11 mouse cellular contexts compared by ENCODE assay signal in genomic region chr12:54652346-54652745, GRCm38 (mm10). TPM values are rescaled to one million over a fixed set of nuclear protein-coding genes. Genes with fewer than 3 reads are reported as not detected.
DNase-seq lines count a peak whose midpoint lies in the region; ATAC-seq and TF ChIP-seq lines count a peak whose summit lies in the region.
"Had no signal": no experiment of that assay in that cellular context is flagged by ENCODE, and none has a peak within 500 bp of the region (broad histone marks: within the 10 kb centered on the region; RNA-seq: fewer than 3 reads in every experiment).

No protein-coding gene starts in this region.

- no peak overlapping the region for H3K4me2 ChIP-seq in kidney, embryonic 14.5 days (replicated peaks; ENCODE audit: low read depth, low read length)
- H3K4me2 ChIP-seq in kidney, postnatal 0 days (ENCODE audit: low read length), result no peak overlapping the region; the same call in 1 of the 2 replicates
- no peak overlapping the region for H3K4me2 ChIP-seq in forebrain, embryonic 12.5 days
- H3K4me2 ChIP-seq: hindbrain, embryonic 15.5 days had no signal

- peak; percentile 18 for DNase-seq in CD4-positive, CD25-positive, alpha-beta regulatory T cell, adult 2 months (ENCODE audit: low read depth, low spot score)
- peak; percentile 34 to 47 for DNase-seq in kidney, adult 8-10 months
- no peak for DNase-seq in kidney, postnatal 0 days (ENCODE audit: low spot score)
- peak; percentile 40 for DNase-seq in thymus, postnatal 0 days (ENCODE audit: low spot score)
- no peak for DNase-seq in adrenal gland, postnatal 36 days
- DNase-seq: adrenal gland, postnatal 14 days; cerebellum, adult 8-10 months had no signal

- no peaks in the 10 kb centered on the region for H3K9me3 ChIP-seq in kidney, embryonic 14.5 days (ENCODE audit: control insufficient read depth, low read length)
- H3K9me3 ChIP-seq in kidney, postnatal 0 days (replicated peaks; ENCODE audit: low read length), result no peaks in the 10 kb centered on the region
- no peaks in the 10 kb centered on the region for H3K9me3 ChIP-seq in forebrain, embryonic 12.5 days
- H3K9me3 ChIP-seq: hindbrain, embryonic 15.5 days had no signal

- H3K4me1 ChIP-seq in kidney, embryonic 14.5 days (ENCODE audit: control insufficient read depth, insufficient read depth, low read length), result peaks cover 28% of the 10 kb centered on the region; the same call in 1 of the 2 replicates
- H3K4me1 ChIP-seq in kidney, postnatal 0 days (replicated peaks; ENCODE audit: insufficient read depth, low read length), result peaks cover 16% of the 10 kb centered on the region; the same call in 1 of the 2 replicates
- peaks cover 27% of the 10 kb centered on the region for H3K4me1 ChIP-seq in forebrain, embryonic 12.5 days

- ATAC-seq in CD4-positive, CD25-positive, alpha-beta regulatory T cell, adult 4 months, result no peak
- no peak for ATAC-seq in kidney, embryonic 14.5 days (ENCODE audit: low FRiP score, low TSS enrichment)
- ATAC-seq in kidney, postnatal 0 days (replicated peaks; ENCODE audit: low FRiP score, low read depth), result no peak
- ATAC-seq in forebrain, embryonic 12.5 days (ENCODE audit: low FRiP score), result no peak

- no peak overlapping the region for H3K27ac ChIP-seq in kidney, embryonic 14.5 days (ENCODE audit: low read depth, low read length)
- H3K27ac ChIP-seq in kidney, postnatal 0 days, result 0 out of 2 replicates have a peak overlapping the region, but pooled peaks have one; percentile 31
- no peak overlapping the region for H3K27ac ChIP-seq in forebrain, embryonic 12.5 days
- H3K27ac ChIP-seq: hindbrain, embryonic 15.5 days had no signal

- WGBS in kidney, embryonic 14.5 days, result 84% methylated on average over 12 of the region's 12 CpGs
- WGBS in kidney, postnatal 0 days, result 76% methylated on average over 12 of the region's 12 CpGs
- 77% methylated on average over 12 of the region's 12 CpGs for WGBS in forebrain, embryonic 12.5 days

- no peak for TF ChIP-seq CTCF in kidney, postnatal 0 days (IDR thresholded peaks at IDR 0.05; ENCODE audit: low read depth)

- H3K36me3 ChIP-seq in kidney, embryonic 14.5 days (ENCODE audit: control insufficient read depth, insufficient read depth, low read length), result peaks cover 6% of the 10 kb centered on the region; the same call in 1 of the 2 replicates
- no peaks in the 10 kb centered on the region for H3K36me3 ChIP-seq in kidney, postnatal 0 days (ENCODE audit: insufficient read depth, low read length)
- H3K36me3 ChIP-seq in forebrain, embryonic 12.5 days (replicated peaks), result 0 out of 2 replicates have a peak, but pooled peaks cover 8% of the 10 kb centered on the region
- H3K36me3 ChIP-seq: hindbrain, embryonic 15.5 days had no signal

- no peak overlapping the region for H3K4me3 ChIP-seq in kidney, embryonic 14.5 days (ENCODE audit: low read length)
- H3K4me3 ChIP-seq in kidney, postnatal 0 days (replicated peaks; ENCODE audit: low read depth, low read length), result no peak overlapping the region
- no peak overlapping the region for H3K4me3 ChIP-seq in forebrain, embryonic 12.5 days (replicated peaks)
- H3K4me3 ChIP-seq: hindbrain, embryonic 15.5 days had no signal

- H3K27me3 ChIP-seq in kidney, embryonic 14.5 days (ENCODE audit: control insufficient read depth, insufficient read depth, low read length), result no peaks in the 10 kb centered on the region
- H3K27me3 ChIP-seq in kidney, postnatal 0 days (ENCODE audit: insufficient read depth, low read length), result no peaks in the 10 kb centered on the region
- H3K27me3 ChIP-seq in forebrain, embryonic 12.5 days, result no peaks in the 10 kb centered on the region
- H3K27me3 ChIP-seq: hindbrain, embryonic 15.5 days had no signal

- H3K9ac ChIP-seq in kidney, embryonic 14.5 days (ENCODE audit: low read depth, low read length), result no peak overlapping the region
- no peak overlapping the region for H3K9ac ChIP-seq in kidney, postnatal 0 days (ENCODE audit: low read depth, low read length)
- no peak overlapping the region for H3K9ac ChIP-seq in forebrain, embryonic 12.5 days
- H3K9ac ChIP-seq: hindbrain, embryonic 15.5 days had no signal

RNA-seq across cellular contexts. Expression of gene Sptssa, which starts 4.0 kb away (rescaled TPM):
- polyA plus RNA-seq in CD4-positive, CD25-positive, alpha-beta regulatory T cell, adult 4 months (2017; shearing (Covaris generic)), result 100 to 1,000 TPM; 177 to 227 TPM
- 224 and 255 TPM in 2 replicates for polyA plus RNA-seq in kidney, embryonic 14.5 days (2014; fragmentation: Nextera tagmentation; extraction: Ambion mirVana)
- 232 and 235 TPM in 2 replicates for polyA plus RNA-seq in kidney, postnatal 0 days (2015; fragmentation: Nextera tagmentation; extraction: Ambion mirVana)
- 212 and 214 TPM in 2 replicates for polyA plus RNA-seq in thymus, postnatal 0 days (2015; fragmentation: Nextera tagmentation; extraction: Ambion mirVana)
- 164 and 171 TPM in 2 replicates for polyA plus RNA-seq in forebrain, embryonic 12.5 days (2016; fragmentation: Nextera tagmentation; extraction: Ambion mirVana)
- total RNA-seq in adrenal gland, postnatal 36 days (2021), result 100 to 1,000 TPM in 1 of 2 experiments, 10 to 100 TPM in 1; 77.3 to 110 TPM

RNA-seq across cellular contexts. Expression of gene Eapp, which starts 43.4 kb away (rescaled TPM):
- 100 to 1,000 TPM; 115 to 149 TPM for polyA plus RNA-seq in CD4-positive, CD25-positive, alpha-beta regulatory T cell, adult 4 months (2017; shearing (Covaris generic))
- polyA plus RNA-seq in kidney, embryonic 14.5 days (2014; fragmentation: Nextera tagmentation; extraction: Ambion mirVana), result 59.9 and 80.3 TPM in 2 replicates
- 77.4 and 85.6 TPM in 2 replicates for polyA plus RNA-seq in kidney, postnatal 0 days (2015; fragmentation: Nextera tagmentation; extraction: Ambion mirVana)
- polyA plus RNA-seq in thymus, postnatal 0 days (2015; fragmentation: Nextera tagmentation; extraction: Ambion mirVana), result 110 and 118 TPM in 2 replicates
- 77.3 and 83.5 TPM in 2 replicates for polyA plus RNA-seq in forebrain, embryonic 12.5 days (2016; fragmentation: Nextera tagmentation; extraction: Ambion mirVana)
- total RNA-seq in adrenal gland, postnatal 36 days (2021), result 10 to 100 TPM; 40.6 to 42.5 TPM

Comparison
In these comparisons a context has a peak if more than half of its experiments do, and no peak if none do; other contexts are left out.
1. DNase-seq: peak in CD4-positive, CD25-positive, alpha-beta regulatory T cell, adult 2 months (single experiment), kidney, adult 8-10 months (2 of 2) and thymus, postnatal 0 days (single experiment); none in kidney, postnatal 0 days (single experiment) and adrenal gland, postnatal 36 days (0 of 2).